Mouse (Mus musculus) splenic B cell, adult 2 months (primary cell): ENCODE measurements around the gene Stac.

Experiments used
- DNase-seq: peaks from one replicate; pipeline ENCODE4 v3.0.0-alpha.2; 2011; ENCODE audit warnings: low read depth, low spot score
- H3K27me3 ChIP-seq: 2 replicates; pipeline ENCODE4 v1.6.1; 2012; ENCODE audit warnings: mild to moderate bottlenecking, low read length, moderate library complexity, mixed read lengths; ENCODE audit not compliant: control insufficient read depth, poor library complexity, insufficient read depth, severe bottlenecking
- H3K36me3 ChIP-seq: 2 replicates; pipeline ENCODE4 v1.6.1; 2012; ENCODE audit warnings: mild to moderate bottlenecking, low read length, moderate library complexity, mixed read lengths; ENCODE audit not compliant: control insufficient read depth, poor library complexity, insufficient read depth, severe bottlenecking

The Stac gene

GRCm38 (mm10) chr9:111563226-111563625 lies 126.9 kb downstream of the Stac start:
- no peaks in the 10 kb centered on the region for H3K27me3 ChIP-seq
- H3K36me3 ChIP-seq, result no peaks in the 10 kb centered on the region
- DNase-seq, result peak; percentile 31

GRCm38 (mm10) chr9:111562217-111562988 lies 127.7 kb downstream of the Stac start:
- Histone ChIP-seq H3K27me3 (no peaks in the 10 kb centered on the region), H3K36me3 (no peaks in the 10 kb centered on the region)
- peak; percentile 16 for DNase-seq

- Histone ChIP-seq H3K36me3 (no peaks in the 10 kb centered on the region), H3K27me3 (no peaks in the 10 kb centered on the region)
- no peak for DNase-seq
These were observed 133.4 kb downstream of the Stac start for GRCm38 (mm10) chr9:111556699-111557098.

GRCm38 (mm10) chr9:111552865-111553264 lies 137.3 kb downstream of the Stac start:
- no peak for DNase-seq
- Histone ChIP-seq H3K36me3 (no peaks in the 10 kb centered on the region), H3K27me3 (no peaks in the 10 kb centered on the region)

GRCm38 (mm10) chr9:111551461-111552190 lies 138.5 kb downstream of the Stac start:
- DNase-seq, result peak; percentile 55
- H3K36me3 ChIP-seq, result no peaks in the 10 kb centered on the region
- no peaks in the 10 kb centered on the region for H3K27me3 ChIP-seq

GRCm38 (mm10) chr9:111550963-111551321 lies 139.2 kb downstream of the Stac start:
- no peaks in the 10 kb centered on the region for H3K27me3 ChIP-seq
- H3K36me3 ChIP-seq, result no peaks in the 10 kb centered on the region
- no peak for DNase-seq

GRCm38 (mm10) chr9:111550281-111550962 lies 139.7 kb downstream of the Stac start:
- no peaks in the 10 kb centered on the region for H3K27me3 ChIP-seq
- no peaks in the 10 kb centered on the region for H3K36me3 ChIP-seq
- no peak for DNase-seq

GRCm38 (mm10) chr9:111542663-111543062 lies 147.5 kb downstream of the Stac start:
- no peaks in the 10 kb centered on the region for H3K27me3 ChIP-seq
- DNase-seq, result no peak
- no peaks in the 10 kb centered on the region for H3K36me3 ChIP-seq

- no peak for DNase-seq
- Histone ChIP-seq H3K36me3 (no peaks in the 10 kb centered on the region), H3K27me3 (no peaks in the 10 kb centered on the region)
These were observed 154.6 kb downstream of the Stac start for GRCm38 (mm10) chr9:111535445-111536064.

GRCm38 (mm10) chr9:111534744-111535423 lies 155.3 kb downstream of the Stac start:
- DNase-seq, result no peak
- H3K36me3 ChIP-seq, result no peaks in the 10 kb centered on the region
- no peaks in the 10 kb centered on the region for H3K27me3 ChIP-seq

- no peaks in the 10 kb centered on the region for H3K27me3 ChIP-seq
These were observed 166.3 kb downstream of the Stac start for GRCm38 (mm10) chr9:111523871-111524270.

GRCm38 (mm10) chr9:111523111-111523510 lies 167.0 kb downstream of the Stac start:
- Histone ChIP-seq H3K36me3 (no peaks in the 10 kb centered on the region), H3K27me3 (no peaks in the 10 kb centered on the region)
- no peak for DNase-seq

More at GRCm38 (mm10) chr9:111523871-111524270, 166.3 kb downstream of the Stac start:
- no peaks in the 10 kb centered on the region for H3K36me3 ChIP-seq
- DNase-seq, result no peak

- Histone ChIP-seq H3K36me3 (no peaks in the 10 kb centered on the region), H3K27me3 (no peaks in the 10 kb centered on the region)
- DNase-seq, result no peak
These were observed 167.9 kb downstream of the Stac start for GRCm38 (mm10) chr9:111522226-111522625.

- no peak for DNase-seq
- no peaks in the 10 kb centered on the region for H3K36me3 ChIP-seq
These were observed 174.6 kb downstream of the Stac start for GRCm38 (mm10) chr9:111515536-111515935.

More at GRCm38 (mm10) chr9:111515536-111515935, 174.6 kb downstream of the Stac start:
- no peaks in the 10 kb centered on the region for H3K27me3 ChIP-seq
